Comparison of ENCODE assay signal across 8 mouse cellular contexts in genomic region chr2:162814205-162814604, GRCm38 (mm10).
DNase-seq lines count a peak whose midpoint lies in the region; ATAC-seq and TF ChIP-seq lines count a peak whose summit lies in the region.

No protein-coding gene starts in this region.

- H3K36me3 ChIP-seq in kidney, postnatal 0 days (ENCODE audit: insufficient read depth, low read length): no peaks in the 10 kb centered on the region

- peak; percentile 4 to 15 for DNase-seq in layer of hippocampus, postnatal 14 days (ENCODE audit: low spot score in 2 of 2)
- no peak for DNase-seq in layer of hippocampus, adult 9-10 months (ENCODE audit: low spot score)
- peak; percentile 1 for DNase-seq in adrenal gland, adult 8-10 months
- DNase-seq in cerebellum, postnatal 14 days: peak; percentile 64 to 66
- peak; percentile 9 for DNase-seq in kidney, postnatal 0 days (ENCODE audit: low spot score)
- no peak for DNase-seq in thymus, postnatal 14 days
- no peak for DNase-seq in urinary bladder, adult 18-20 months (ENCODE audit: low spot score in 2 of 2)
- no peak for DNase-seq in lung, postnatal 10 days

- no peaks in the 10 kb centered on the region for H3K27me3 ChIP-seq in kidney, postnatal 0 days (ENCODE audit: insufficient read depth, low read length)

- no peak overlapping the region for H3K9ac ChIP-seq in kidney, postnatal 0 days (ENCODE audit: low read depth, low read length)

- H3K4me1 ChIP-seq in kidney, postnatal 0 days (replicated peaks; ENCODE audit: insufficient read depth, low read length): no peaks in the 10 kb centered on the region

- ATAC-seq in kidney, postnatal 0 days (replicated peaks; ENCODE audit: low FRiP score, low read depth): no peak

- no peak overlapping the region for H3K4me3 ChIP-seq in kidney, postnatal 0 days (replicated peaks; ENCODE audit: low read depth, low read length)

- 53% methylated on average over 2 of the region's 2 CpGs for WGBS in kidney, postnatal 0 days

- no peaks in the 10 kb centered on the region for H3K9me3 ChIP-seq in kidney, postnatal 0 days (replicated peaks; ENCODE audit: low read length)

- peak; percentile 54 for TF ChIP-seq CTCF in kidney, postnatal 0 days (IDR thresholded peaks at IDR 0.05; ENCODE audit: low read depth)

- H3K4me2 ChIP-seq in kidney, postnatal 0 days (ENCODE audit: low read length): no peak overlapping the region

- H3K27ac ChIP-seq in kidney, postnatal 0 days: no peak overlapping the region

Comparison
In these comparisons a context has a peak if more than half of its experiments do, and no peak if none do; other contexts are left out.
1. DNase-seq: peak in layer of hippocampus, postnatal 14 days (2 of 2), adrenal gland, adult 8-10 months (single experiment), cerebellum, postnatal 14 days (2 of 2) and kidney, postnatal 0 days (single experiment); none in layer of hippocampus, adult 9-10 months (single experiment), thymus, postnatal 14 days (single experiment), urinary bladder, adult 18-20 months (0 of 2) and lung, postnatal 10 days (single experiment).